Mouse (Mus musculus) cerebellum, postnatal 10 days (tissue): ENCODE data around the gene Slc10a3.
"Not testable (repeated sequence)": the region's sequence is repeated elsewhere in the genome, so short reads cannot be mapped to it uniquely, and the experiment has no call there.

ENCODE experiments used
- DNase-seq, 2 experiments: peaks; one replicate each; pipeline ENCODE4 v3.0.0; 2021; ENCODE audit warnings: mixed read lengths in 2 of 2

Gene Slc10a3

GRCm38 (mm10) chrX:74372888-74373549, at the start of gene Slc10a3, which contains the start of gene Ubl4a:
Gene Slc10a3 (minus strand): TSS chrX:74373349.
Gene Ubl4a (minus strand): TSS chrX:74373218.
- peak; percentile 82 to 89 for DNase-seq

DNA sequence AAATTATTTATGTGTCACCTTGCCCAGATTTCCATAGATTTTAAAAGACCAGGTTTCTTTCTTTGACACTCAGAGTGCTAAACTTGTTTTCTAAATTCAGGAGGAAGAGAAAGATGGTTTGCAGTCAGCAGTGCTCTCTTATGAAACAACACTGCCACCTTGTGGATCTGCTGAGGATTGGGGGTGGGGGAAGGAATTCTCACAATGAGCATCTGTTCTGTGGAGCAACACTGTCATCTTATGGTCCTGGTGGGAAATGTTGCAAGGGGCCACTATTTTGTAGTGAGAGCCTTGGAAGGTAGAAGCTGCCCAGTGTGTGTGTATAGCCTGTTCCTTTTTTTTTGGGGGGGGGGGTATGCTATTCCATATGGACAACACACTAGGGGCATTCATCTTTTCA, 40.2 kb upstream of the Slc10a3 start:
- DNase-seq, result peak; percentile 82 to 83

DNA sequence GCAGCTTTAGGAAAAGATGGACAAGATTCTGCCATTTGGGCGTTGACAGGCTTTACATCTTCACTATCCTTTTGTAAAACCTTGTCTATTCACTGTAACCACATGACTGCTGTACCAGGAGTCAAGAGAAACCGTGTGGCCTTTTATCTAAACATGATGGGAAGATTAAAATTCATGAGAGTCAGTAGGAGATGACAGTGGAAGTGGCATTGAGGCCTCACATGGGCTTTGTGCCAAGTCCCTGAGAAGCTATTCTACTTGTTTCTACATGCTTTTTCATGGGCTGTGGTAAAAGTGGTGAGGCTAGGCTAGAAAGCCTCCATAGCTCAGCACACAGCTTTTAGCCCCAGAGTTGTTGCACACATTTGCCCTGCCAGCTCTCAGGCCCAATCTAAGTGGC, 35.2 kb upstream of the Slc10a3 start:
- DNase-seq, result no peak

- DNase-seq, result no peak
These were observed 27.0 kb upstream of the Slc10a3 start for GRCm38 (mm10) chrX:74400136-74400535.

DNA sequence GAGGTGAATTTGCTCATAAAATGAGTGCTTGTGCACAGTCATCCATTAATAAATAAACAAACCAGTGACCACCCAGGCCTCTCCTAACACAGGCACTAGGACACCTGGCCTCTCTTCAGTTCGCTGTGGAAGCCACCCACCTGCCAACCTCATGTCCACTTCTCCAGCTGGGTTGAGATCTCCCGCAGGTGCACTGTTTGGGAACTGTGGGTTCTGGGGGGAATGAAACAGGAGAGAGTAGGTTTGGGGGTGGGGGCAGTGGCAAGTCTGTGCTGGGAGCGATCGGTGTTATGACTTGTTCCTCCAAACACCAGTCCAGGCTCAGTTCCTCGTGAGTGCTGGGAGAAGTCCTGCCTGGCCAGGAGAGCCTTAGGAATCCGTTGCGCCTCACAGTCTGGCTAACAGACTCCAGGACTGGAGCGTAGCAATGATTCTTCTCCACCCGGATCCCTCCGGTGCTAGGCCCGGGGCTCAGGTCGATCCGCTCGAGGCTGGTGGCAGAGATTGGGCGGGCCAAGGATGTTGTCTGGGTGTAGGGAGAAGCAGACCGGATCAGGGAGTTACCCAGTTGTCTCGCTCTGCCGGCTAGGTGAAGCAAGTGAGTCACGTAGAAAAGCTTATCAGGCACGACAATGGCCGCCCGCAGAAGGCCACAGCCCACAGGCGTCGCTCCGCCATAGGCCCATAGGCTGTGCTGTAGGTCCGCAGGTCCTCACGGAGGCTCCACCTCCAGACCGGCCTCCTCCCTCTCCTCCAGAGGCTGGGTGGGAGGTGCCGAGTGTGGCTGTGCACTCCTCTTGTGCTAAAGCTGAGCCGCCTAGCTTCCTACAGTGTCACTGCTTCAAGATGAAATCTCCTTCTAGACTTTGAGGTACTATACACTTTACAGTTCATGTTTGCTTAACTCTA, 19.6 kb upstream of the Slc10a3 start, which contains the start of the genes Fam3a and Ikbkg:
TSS of gene Fam3a (minus strand) at position 738 of the 909 bp plus-strand sequence.
TSS of gene Ikbkg (plus strand) at position 756 of the 909 bp plus-strand sequence.
- peak; percentile 83 to 88 for DNase-seq

DNA sequence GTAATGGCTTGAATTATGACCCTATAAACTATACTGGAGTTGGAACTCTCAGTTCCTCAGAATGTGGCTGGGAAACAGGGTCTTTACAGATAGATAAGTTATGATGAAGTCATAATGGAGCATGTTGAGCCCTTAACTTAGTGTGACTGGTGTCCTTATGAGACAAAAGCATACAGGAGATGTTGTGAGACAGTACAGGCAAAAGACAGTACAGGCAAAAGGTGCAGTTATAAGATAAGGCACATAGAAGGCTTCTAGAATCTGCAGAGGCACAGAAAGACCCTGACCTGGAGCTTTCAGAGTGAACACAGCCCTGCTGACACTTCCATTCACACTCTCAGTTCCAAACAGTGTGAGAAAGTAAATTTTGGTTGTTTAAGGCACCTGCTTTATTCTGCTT, 15.0 kb upstream of the Slc10a3 start:
- no peak for DNase-seq

- DNase-seq, result no peak
These were observed 11.3 kb upstream of the Slc10a3 start for GRCm38 (mm10) chrX:74384451-74384850.

- DNase-seq, result peak; percentile 81 to 85
These were observed 4.8 kb downstream of the Slc10a3 start for GRCm38 (mm10) chrX:74368209-74368909.

DNA sequence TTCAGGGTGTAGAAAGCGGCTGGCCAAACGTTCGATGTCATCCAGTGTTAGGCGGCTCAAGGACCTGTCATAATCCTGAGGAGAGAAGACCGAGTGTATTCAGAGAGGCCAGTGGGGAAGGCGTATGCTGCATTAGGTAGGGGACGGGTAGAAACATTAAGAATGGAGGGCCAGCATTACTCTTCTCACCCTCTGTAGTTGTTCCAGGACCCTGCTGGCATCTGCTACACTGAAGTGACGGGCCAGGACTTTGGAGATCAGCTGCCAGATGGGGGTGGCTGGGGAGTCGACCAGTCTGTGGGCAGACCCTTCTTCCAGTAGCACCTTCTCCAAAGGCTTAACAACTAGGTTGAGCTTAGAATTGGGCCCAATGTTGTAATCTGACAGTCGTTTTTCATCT, 5.6 kb downstream of the Slc10a3 start:
- DNase-seq, result peak; percentile 23 to 34

DNA sequence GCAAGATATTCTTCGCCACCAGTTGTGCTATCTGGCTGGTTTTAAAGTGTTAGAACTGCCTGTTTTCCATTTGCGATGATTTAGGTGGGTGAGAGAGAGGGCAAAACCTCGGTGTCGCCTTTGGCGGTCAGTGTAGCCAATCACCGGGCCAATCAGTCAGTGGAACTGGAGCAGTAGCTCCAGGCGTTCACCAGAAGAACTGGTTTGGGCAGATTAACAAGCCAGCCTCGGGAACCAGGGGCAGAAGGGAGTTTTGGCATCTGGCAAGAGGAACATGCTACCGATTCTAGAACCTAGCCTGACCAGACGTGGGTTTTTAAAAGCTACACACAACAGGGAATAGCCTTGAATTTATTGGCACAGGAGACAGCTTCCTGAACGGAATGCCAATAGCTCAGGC, 14.0 kb downstream of the Slc10a3 start:
- DNase-seq, result no peak

- DNase-seq, result not testable (repeated sequence)
These were observed 16.1 kb downstream of the Slc10a3 start for GRCm38 (mm10) chrX:74357069-74357468.

DNA sequence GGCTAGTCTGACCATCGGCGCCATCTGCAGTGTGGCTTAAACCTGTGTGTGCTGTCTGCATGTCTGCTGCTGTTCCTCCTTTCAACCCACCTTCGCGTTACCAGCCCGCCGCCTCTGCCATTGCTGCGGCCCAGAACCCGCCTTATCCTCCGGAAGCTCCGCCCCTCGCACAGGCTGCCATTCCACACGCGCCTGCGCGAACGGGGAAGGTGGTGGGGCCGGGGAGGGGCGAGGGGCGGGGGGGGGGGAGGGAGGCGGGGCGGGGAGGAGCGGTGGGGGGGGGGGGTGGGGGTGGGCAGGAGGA, 19.7 kb downstream of the Slc10a3 start, which contains the start of gene Lage3:
TSS of gene Lage3 (minus strand) at position 152 of the 304 bp plus-strand sequence.
- DNase-seq, result peak; percentile 86 to 92

- DNase-seq, result no peak
These were observed 20.3 kb downstream of the Slc10a3 start for GRCm38 (mm10) chrX:74352645-74353466.

DNA sequence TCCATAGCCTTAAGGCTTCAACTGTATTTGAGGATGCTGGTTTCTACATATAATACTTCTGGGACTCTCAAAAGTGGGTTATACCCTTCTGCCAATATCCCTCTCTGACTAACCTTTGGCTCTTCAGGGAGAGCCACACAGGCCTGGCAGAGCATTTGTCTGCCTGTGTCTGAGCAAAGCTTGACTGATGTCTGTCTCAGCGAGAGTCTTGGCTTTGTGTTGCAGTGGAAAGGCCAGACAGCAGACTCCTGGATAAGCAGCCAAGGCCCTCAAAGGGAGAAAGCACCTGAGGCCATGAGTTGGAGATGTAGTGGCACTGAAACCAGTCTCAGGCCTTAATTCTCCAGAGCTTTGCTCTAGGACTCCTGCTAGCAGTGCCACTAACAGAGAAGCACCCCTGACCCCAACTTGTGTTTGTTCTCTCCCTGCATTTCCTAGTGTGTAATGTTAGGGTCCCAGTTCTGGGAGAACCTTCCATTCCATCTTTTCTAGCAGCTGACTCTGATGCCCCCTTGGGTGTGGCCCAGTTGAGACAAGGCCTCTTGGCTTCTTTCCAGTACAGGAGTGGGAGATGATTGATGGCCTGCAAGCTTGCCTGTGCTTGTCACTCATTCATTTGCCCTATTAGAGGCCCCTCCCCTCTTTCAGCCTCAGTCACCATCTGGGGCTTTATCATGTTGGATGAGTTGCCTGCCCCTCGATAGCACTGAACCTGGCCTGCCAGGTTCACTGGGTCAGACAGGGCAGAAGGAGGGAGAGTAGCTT, 42.8 kb downstream of the Slc10a3 start:
- DNase-seq, result peak; percentile 47 to 73

DNA sequence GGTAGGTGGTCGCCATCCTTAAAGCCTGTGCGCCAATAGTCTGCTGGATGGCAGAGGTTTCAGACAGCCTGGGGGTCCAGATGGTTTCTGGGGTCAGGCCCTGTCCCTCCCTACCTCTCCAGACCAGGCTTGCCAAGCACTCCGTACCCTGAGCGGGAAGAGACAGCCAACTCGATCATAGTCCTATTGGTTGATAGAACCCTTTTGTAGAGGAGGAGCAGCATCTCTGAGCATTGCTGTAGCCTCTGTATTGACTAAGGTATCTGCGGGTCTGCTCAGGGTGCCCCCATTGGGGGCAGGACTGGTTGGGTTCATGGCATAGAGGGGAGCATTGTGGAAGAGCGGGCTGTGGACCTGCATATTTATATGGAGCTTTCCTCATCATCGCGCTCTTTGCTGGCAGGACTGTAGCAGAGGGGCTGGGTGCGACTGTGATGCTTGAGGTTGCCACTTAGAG, 43.9 kb downstream of the Slc10a3 start:
- DNase-seq, result peak; percentile 28 to 30

DNA sequence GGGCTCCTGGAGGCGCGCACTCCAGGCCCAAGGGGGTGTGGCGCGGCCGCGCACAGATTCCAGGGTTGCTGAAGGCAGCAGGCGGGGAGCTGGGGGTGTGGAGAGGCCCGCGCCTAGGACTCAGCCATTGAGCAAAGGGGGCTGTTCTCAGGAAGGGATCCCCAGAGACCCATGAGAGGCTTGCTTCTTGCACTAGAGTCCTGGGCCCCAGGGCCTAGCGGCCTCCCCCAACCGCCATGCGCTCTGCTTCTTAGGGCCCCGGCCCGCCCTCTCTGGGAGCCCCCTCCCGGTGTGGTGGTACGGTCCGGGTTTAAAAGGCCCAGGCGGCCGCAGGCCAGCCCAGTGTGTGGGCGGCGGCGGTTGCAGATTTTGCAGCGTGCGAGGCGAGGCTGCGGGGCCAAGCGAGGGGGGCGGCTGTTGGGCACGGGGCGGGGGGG, 44.4 kb downstream of the Slc10a3 start, which contains the start of gene Plxna3:
TSS of gene Plxna3 (plus strand) at position 342 of the 437 bp plus-strand sequence.
- DNase-seq, result peak; percentile 79 to 85
